Mouse (Mus musculus) erythroblast, adult 5-6 weeks (primary cell): ENCODE data around the gene Zdhhc21. TPM values are rescaled to one million over a fixed set of nuclear protein-coding genes. Genes with fewer than 3 reads are reported as not detected.

Source experiments
- ATAC-seq: replicated peaks from 2 replicates; pipeline ENCODE4 v1.8.0; 2016; ENCODE audit warnings: moderate number of reproducible peaks, mild to moderate bottlenecking, moderate TSS enrichment, inconsistent platforms; ENCODE audit not compliant: poor library complexity, low FRiP score, severe bottlenecking
- total RNA-seq, 2 experiments: library from RNA; stranded (forward) in 1 of 2; stranded (reverse) in 1 of 2; fragments of 150-400 nt in 1 of 2; fragments of 200-764, 138-1000 nt in 1 of 2; gene quantifications; 2 replicates each; pipeline versions ENCODE4 v1.2.3 to v1.2.4; 2015 to 2017; ENCODE audit warnings: low replicate concordance in 2 of 2

The Zdhhc21 gene
- total RNA-seq, 2 experiments from 2014 or later = 2.5 to 6.3 TPM

DNA sequence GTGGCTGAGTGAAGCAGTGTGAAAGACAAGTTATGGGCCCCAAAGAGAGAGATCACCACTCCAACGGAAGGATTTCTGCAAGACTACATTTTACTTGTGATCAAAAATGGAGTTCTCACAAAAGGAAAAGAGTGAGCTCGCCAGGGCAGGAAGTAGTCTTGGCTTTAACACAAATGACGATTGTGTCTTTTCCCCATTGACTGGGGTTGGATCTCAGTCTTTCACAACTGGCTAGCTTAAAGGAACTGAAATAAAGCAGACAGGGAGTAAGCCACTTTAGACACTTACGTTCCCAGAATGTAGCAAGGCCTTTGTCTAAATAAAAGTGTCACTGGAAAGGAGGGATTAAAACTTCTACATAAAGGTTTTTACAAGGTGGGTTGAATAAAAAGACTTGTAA lies 7.4 kb upstream of the Zdhhc21 start:
- ATAC-seq = no peak

- no peak for ATAC-seq
These were observed 5.4 kb upstream of the Zdhhc21 start for GRCm38 (mm10) chr4:82864974-82865699.

DNA sequence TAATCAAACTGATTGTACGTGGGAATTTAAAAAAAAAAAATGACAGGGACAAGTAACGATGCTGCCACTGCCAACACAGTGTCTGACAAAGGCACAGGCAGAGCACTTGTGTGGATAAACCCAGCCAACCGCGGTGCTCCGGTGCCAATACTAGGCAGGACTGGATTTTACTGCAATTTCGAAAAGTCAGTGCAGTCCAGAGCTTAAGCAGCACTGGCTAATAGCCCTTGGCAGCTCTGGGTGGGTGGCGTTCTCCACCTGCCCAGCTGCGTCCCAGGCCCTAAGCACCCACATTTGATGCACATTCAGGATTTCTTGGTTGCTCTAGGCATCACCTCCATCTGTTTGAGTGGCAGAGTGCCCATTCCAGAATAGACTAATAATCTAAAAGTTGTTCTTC lies 3.6 kb upstream of the Zdhhc21 start:
- ATAC-seq = no peak

- no peak for ATAC-seq
These were observed 1.7 kb upstream of the Zdhhc21 start for GRCm38 (mm10) chr4:82861451-82861850.

DNA sequence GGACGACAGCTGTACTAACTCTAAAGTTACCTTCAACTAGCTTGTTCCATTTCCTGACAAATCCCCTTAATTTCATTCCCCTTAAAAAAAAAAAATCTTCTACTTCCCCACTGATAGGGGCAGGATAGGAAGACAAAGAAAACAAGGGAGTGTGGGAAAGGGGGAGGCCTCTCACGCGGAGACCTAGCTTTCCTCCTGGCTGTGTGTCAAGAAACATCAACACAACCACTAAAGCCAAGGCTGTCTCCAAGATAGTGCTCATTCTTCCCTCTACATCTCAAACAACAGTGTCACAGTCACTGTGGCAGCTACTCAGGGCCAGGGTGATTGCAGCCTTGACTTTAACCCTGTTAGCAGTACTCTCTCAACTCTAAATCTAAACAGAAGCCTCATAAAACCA lies 808 bp upstream of the Zdhhc21 start:
- no peak for ATAC-seq

- ATAC-seq = no peak
These were observed 1.2 kb downstream of the Zdhhc21 start for GRCm38 (mm10) chr4:82858431-82859010.

- ATAC-seq = no peak
These were observed 2.8 kb downstream of the Zdhhc21 start for GRCm38 (mm10) chr4:82856986-82857385.

DNA sequence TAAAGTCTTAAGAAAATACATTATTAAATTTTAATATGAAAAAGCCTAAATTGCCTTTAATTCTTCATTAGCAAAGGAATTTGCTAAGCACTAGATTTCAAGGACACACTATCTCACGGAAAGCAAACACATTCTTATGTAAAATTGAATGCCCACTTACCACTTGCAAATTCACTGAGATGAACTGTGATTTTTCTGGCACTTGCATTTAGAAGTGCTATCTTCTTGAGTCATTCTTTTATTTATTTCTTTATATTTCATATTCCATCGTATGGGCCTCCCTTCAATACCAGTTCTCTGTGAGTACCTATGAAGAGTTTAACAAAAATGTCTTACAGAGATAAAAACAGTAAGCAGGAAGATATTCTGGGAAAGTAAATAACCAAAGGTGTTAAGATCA lies 5.9 kb downstream of the Zdhhc21 start:
- ATAC-seq = no peak

- ATAC-seq = no peak
These were observed 11.1 kb downstream of the Zdhhc21 start for GRCm38 (mm10) chr4:82848552-82849234.

DNA sequence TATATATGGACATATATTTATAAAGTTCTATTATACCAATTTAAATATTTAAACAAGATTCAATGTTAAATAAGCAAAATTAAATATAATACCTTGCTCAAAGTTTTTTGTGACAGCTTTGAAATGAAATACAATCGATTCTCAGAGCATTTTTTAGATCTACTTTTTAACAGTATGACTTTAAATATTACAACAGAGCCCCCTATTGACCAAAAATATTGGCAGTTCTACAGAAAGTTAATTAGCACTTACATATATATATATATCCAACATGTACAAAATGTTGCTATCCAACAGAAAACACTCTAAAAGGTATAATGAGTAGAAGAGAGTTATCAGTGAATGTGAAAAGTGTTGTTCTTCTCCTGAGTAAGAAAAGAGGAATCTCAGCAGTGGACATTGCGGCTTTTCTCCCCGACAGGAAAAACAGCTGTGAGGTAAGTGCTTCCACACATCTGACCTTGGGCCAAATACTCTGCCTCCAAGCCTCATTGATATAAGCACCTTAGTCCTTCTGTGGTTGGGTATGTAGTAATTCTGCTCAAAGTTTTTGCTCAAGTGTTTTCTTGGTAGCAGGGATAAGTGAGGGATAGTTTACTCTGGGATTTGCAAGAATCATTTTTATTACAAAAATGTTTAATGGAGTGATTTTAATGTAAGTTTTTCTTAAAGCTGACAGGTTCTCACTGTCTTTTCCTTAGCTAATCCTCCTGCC lies 22.1 kb downstream of the Zdhhc21 start:
- no peak for ATAC-seq

DNA sequence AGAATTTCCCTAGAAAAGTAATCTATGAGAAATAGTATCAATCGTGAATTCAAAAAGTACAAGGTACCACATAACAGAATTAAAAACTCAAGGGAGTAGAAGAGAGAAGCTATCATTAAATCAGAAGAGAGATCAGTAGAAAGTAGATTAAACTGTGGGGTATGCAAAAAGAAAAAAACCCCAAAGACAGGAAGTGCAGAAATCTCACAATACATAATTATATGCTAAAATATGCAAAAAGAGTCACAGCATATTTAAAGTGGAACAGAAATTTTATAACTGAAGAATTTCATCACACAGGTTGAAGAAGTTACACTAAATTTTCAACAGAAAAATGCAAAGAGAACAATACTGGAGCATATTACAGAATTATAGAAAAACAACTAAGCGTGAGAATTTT lies 28.6 kb downstream of the Zdhhc21 start:
- no peak for ATAC-seq

- ATAC-seq = no peak
These were observed 30.3 kb downstream of the Zdhhc21 start for GRCm38 (mm10) chr4:82829429-82829828.

DNA sequence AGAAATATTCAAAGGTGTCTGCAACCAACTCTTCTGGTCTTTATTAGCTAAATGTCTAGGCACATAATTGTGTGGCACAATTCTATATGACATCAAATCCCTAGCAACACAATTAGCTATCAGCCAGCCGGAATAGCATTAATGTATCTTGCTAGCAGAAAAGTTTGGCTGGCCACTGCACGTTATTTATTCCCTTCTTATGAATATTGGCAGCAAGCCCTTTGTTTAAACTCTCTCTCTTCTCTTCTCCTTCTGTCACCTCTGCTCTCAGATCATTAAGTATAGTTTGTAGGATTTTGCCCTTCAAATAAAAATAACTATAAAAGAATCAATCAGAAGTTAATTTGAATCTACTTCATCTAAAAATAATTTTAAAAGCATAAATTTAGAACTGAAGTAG lies 32.8 kb downstream of the Zdhhc21 start:
- ATAC-seq = no peak

- ATAC-seq = no peak
These were observed 41.9 kb downstream of the Zdhhc21 start for GRCm38 (mm10) chr4:82817833-82818232.

DNA sequence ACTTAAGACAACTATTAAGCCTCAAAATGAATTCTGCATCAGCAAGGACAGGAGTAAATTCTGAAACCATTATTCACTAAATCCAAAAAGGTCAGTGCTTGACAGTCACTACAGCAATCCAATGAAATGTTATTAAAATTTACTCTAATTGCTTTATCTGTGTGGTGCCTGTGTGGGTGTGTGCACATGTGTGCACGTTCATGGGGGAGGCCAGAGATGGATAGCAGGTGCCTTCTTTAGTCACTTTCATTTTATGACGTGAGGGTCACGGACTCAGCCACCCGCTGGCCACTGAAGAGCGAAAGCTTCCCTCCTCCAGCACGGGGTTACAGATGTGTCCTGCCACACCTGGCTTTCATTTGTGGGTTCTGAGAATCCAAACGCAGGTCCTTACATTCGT lies 43.4 kb downstream of the Zdhhc21 start:
- ATAC-seq = peak; percentile 73

GRCm38 (mm10) chr4:82815296-82815695 lies 44.5 kb downstream of the Zdhhc21 start:
- ATAC-seq = peak; percentile 93

- no peak for ATAC-seq
These were observed 46.4 kb downstream of the Zdhhc21 start for GRCm38 (mm10) chr4:82813356-82813755.

DNA sequence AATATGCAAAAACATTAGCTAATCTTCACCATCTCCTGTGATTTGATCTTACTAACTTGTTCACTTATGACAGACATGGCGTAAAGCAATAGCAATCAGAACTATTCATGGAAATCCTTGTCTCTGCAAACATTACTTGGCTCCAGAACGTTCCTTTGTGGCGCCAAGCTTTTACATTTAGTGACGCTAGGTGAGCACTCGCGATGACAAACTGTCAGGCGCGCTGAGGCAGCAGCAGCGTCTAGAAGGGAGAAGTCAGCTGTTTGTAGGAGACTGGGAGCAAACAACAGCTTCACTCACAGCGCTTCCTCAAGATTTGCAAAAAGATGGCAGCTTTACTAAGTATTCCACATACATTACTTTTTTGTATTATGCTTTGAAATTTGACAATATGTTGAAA lies 51.9 kb downstream of the Zdhhc21 start:
- no peak for ATAC-seq

DNA sequence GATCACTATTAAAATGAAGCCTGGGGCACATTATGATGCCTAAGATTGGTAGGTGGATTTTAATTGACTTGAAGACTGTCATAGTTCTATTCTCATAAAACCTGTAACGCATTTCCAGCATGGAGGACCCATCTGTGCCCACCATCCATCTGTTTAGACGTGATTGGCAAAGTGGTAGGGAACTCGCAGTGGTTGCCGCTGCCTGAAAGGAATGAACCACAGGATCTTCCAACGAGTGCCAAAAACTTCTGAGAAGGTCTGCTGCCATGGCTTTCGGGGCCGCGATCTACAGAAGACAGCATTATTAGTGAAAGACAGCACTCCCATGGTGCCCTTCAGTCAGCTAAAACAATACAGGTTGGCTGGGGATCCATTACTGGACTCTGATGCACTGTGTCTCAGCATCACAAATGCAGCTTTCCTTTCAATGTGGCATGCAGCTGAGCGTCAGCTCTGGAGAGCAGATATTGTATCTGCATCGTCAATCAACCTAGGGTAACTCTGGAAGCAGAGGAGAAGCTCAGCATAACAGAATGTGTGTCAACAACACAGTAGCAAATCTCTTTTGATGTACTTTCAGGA lies 53.5 kb downstream of the Zdhhc21 start:
- ATAC-seq = no peak

GRCm38 (mm10) chr4:82804019-82804418 lies 55.7 kb downstream of the Zdhhc21 start:
- no peak for ATAC-seq
